Mouse (Mus musculus): ENCODE measurements around the gene Umod.

DNA sequence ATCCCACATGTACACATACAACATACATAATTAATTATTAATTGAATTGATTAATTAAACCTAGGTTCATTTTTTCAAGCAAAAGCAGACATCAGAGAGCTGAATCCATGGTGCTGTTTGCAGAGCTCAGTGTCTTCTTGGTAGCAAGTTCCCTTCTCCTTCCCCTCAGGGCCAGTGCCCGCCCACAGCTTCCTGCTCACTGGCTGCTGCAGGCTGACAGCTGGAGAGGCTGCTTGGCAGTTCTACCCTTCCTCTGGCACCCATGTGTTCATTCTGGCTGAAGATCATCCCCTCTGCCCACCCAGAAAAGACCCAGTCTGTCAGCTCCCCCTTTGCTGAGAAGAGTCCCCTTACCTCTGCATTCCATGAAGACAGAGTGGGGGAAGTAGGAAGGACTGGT, 60.6 kb downstream of the Umod start:
- TF ChIP-seq POLR2A (IDR thresholded peaks at IDR 0.05; ENCODE audit: borderline replicate concordance, insufficient read depth, low read length), result no peak
- TF ChIP-seq CTCF (IDR thresholded peaks at IDR 0.05; ENCODE audit: borderline replicate concordance, insufficient read depth, low read depth, low read length), result no peak

Data from cerebellum, adult 2 months (tissue).